In genomic region chr7:4716955-4717354, GRCm38 (mm10) we compare ENCODE assay signal across 19 mouse cellular contexts. TPM values are rescaled to one million over a fixed set of nuclear protein-coding genes. Genes with fewer than 3 reads are reported as not detected.
"Had no signal": no experiment of that assay in that cellular context is flagged by ENCODE, and none has a peak within 500 bp of the region (broad histone marks: within the 10 kb centered on the region; RNA-seq: fewer than 3 reads in every experiment).

No protein-coding gene starts in this region.

- H3K27ac ChIP-seq: midbrain, embryonic 13.5 days; midbrain, embryonic 15.5 days; neural tube, embryonic 12.5 days; stomach, embryonic 15.5 days; stomach, postnatal 0 days had no signal

- H3K4me2 ChIP-seq: lung, embryonic 14.5 days; midbrain, embryonic 11.5 days; midbrain, embryonic 13.5 days; midbrain, embryonic 15.5 days; neural tube, embryonic 12.5 days; stomach, embryonic 15.5 days had no signal

- H3K9ac ChIP-seq: lung, embryonic 14.5 days; midbrain, embryonic 13.5 days; midbrain, embryonic 15.5 days; neural tube, embryonic 12.5 days; stomach, embryonic 15.5 days had no signal

- H3K4me1 ChIP-seq: midbrain, embryonic 13.5 days; midbrain, embryonic 15.5 days; neural tube, embryonic 12.5 days; stomach, embryonic 15.5 days had no signal

- DNase-seq: lung, adult 18-20 months; lung, embryonic 14.5 days; lung, postnatal 10 days; lung, postnatal 4 days; right cerebral cortex, postnatal 14 days; thymus, adult 2 months; thymus, postnatal 25 days; thymus, postnatal 4 days had no signal

- ATAC-seq: midbrain, embryonic 13.5 days; midbrain, embryonic 15.5 days had no signal

- H3K27me3 ChIP-seq: midbrain, embryonic 13.5 days; midbrain, embryonic 15.5 days; neural tube, embryonic 12.5 days; stomach, embryonic 15.5 days had no signal

- H3K4me3 ChIP-seq: midbrain, embryonic 13.5 days; midbrain, embryonic 15.5 days; neural tube, embryonic 12.5 days; stomach, embryonic 15.5 days had no signal

- H3K9me3 ChIP-seq: midbrain, embryonic 13.5 days; midbrain, embryonic 15.5 days; neural tube, embryonic 12.5 days; stomach, embryonic 15.5 days had no signal

RNA-seq across cellular contexts. Expression of gene Tmem150b, which starts 8.1 kb away (rescaled TPM):
- total RNA-seq: midbrain, postnatal 0 days had no signal
- polyA plus RNA-seq: lung, embryonic 14.5 days; midbrain, embryonic 11.5 days had no signal

RNA-seq across cellular contexts. Expression of gene Brsk1, which starts 26.6 kb away (rescaled TPM):
- total RNA-seq: megakaryocyte, adult 5-6 weeks; megakaryocyte-erythroid progenitor cell, adult 5-6 weeks; monocyte, adult 5-6 weeks; neutrophil, adult 5-6 weeks had no signal

RNA-seq across cellular contexts. Expression of gene Cox6b2, which starts 35.9 kb away (rescaled TPM):
- total RNA-seq: monocyte, adult 5-6 weeks; neutrophil, adult 5-6 weeks had no signal
